Mouse (Mus musculus) large intestine, adult 2 months (tissue): ENCODE results near the gene Rabac1. TPM values are rescaled to one million over a fixed set of nuclear protein-coding genes. Genes with fewer than 3 reads are reported as not detected.

Source experiments
- DNase-seq: peaks from one replicate; pipeline ENCODE4 v3.0.0-alpha.2; 2012; ENCODE audit warnings: low read depth, low spot score
- WGBS: fragments of 180-500 bp; shearing (Covaris S2); methylation state at CpG from one replicate; pipeline ENCODE4 v1.1.7; 2018; 5-methylcytosine and 5-hydroxymethylcytosine counted together
- polyA plus RNA-seq: library from polyadenylated mRNA; depleted of rRNA; stranded (reverse); fragments of >200 nt; gene quantifications from 2 replicates; pipeline ENCODE4 v1.2.3, GENCODE M21; 2012

Gene Rabac1
- polyA plus RNA-seq, 1 experiment: 214 TPM

- 88% methylated on average over 2 of the region's 2 CpGs for WGBS
- no peak for DNase-seq
Observed at GRCm38 (mm10) chr7:24984307-24984706, 11.8 kb upstream of the Rabac1 start.

DNA sequence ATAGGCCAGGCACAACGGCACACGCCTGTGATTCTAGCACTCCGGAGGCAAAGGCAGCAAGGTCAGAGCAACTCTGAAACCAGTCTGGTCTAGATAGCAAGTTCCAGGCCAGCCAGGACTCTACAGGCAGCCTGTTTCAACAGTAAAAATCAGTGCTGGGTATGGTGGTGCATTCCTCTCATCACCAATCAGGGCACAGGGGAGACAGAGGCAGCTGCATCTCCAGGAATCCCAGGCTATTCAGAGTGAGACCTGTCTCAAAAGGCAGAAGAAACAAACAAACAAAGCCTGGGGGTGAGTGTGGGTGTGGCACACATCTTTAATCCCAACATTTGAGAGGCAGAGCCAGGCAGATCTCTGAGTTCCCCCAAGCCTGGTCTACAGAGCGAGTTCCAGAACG is 10.8 kb upstream of the Rabac1 start:
- 68% methylated on average over 5 of the region's 5 CpGs for WGBS
- no peak for DNase-seq

DNA sequence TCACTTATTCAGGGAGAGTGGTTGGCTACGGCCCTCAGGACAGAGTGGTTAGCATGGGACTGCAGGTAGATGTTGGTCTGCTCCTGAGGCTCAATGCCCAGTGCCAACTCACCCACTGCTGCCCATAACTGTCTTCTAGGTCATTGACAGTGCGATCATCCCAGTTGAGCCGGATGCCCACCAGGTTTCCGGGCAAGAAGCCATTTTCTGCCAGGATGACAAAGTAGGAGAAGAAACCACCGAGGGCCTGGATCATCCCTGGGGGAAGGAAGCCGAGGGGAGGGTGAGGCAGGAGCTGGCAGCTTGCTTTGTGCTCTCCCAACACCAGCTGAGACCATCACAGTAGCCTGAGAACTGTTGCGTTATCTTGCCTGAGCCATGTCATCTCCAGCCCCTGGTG is 7.9 kb upstream of the Rabac1 start:
- no peak for DNase-seq
- WGBS: 80% methylated on average over 7 of the region's 7 CpGs

GRCm38 (mm10) chr7:24978781-24979180 is 6.2 kb upstream of the Rabac1 start:
- no peak for DNase-seq
- WGBS: 77% methylated on average over 7 of the region's 7 CpGs

DNA sequence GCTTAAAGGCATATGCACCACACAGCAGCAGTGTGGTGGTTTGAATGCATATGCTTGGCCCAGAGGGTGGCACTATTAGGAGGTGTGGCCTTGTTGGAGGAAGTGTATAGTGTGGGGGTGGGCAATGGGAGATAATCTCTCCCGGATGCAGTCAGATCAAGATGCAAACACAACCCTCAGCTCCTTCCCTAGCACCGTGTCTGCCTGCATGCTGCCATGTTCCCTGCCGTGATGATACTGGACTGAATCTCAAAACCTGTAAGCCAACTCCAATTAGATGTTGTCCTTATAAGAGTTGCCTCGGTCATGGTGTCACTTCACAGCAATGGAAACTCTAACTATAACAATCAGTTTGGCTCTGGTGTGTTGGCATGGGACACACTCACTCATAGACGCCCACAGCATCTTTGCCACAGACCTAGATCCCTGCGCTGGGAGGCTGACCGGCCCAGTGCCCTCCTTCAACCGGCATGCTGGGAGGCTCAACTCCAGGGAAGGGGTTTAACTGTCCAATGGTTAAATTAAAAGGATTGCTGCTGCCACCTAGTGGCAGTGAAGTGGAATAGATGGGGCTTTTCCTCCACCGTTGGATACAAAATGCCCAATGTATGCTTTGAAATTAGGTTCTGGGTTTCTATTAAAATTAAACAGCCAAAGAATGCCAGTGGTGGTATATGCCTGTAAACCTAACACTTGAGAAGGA is 2.5 kb upstream of the Rabac1 start:
- DNase-seq: peak; percentile 27
- 32% methylated on average over 9 of the region's 9 CpGs for WGBS

- 82% methylated on average over 5 of the region's 5 CpGs for WGBS
- DNase-seq: no peak
Observed at GRCm38 (mm10) chr7:24973902-24974301, 1.3 kb upstream of the Rabac1 start.

DNA sequence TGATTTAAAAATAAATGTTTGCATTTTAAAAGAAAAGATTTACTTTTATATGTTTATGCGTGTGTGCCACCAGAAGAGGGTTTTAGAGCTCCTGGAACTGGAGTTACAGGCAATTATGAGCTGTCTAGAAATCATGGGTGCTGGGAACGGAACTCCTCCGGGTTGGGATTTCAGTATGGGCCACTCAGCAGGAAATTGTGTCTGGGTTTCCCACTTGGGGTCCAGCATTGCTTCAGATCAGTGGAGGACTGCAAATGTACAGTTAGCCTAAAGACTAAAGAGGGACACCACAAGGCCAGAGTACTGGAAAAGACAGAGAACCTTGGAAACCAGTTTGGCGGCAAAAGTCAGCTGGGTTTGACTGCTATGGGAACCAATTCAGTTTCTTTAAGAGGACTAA is 654 bp upstream of the Rabac1 start:
- WGBS: 80% methylated on average over 4 of the region's 4 CpGs
- DNase-seq: no peak

GRCm38 (mm10) chr7:24971261-24971971 is 1.1 kb downstream of the Rabac1 start:
- peak; percentile 13 for DNase-seq
- WGBS: 7% methylated on average over 19 of the region's 19 CpGs

GRCm38 (mm10) chr7:24970341-24970740 is 2.2 kb downstream of the Rabac1 start:
- WGBS: 97% methylated on average over 3 of the region's 3 CpGs

GRCm38 (mm10) chr7:24969805-24970204 is 2.7 kb downstream of the Rabac1 start:
- 87% methylated on average over 12 of the region's 12 CpGs for WGBS
- DNase-seq: no peak

More at GRCm38 (mm10) chr7:24970341-24970740, 2.2 kb downstream of the Rabac1 start:
- DNase-seq: no peak

DNA sequence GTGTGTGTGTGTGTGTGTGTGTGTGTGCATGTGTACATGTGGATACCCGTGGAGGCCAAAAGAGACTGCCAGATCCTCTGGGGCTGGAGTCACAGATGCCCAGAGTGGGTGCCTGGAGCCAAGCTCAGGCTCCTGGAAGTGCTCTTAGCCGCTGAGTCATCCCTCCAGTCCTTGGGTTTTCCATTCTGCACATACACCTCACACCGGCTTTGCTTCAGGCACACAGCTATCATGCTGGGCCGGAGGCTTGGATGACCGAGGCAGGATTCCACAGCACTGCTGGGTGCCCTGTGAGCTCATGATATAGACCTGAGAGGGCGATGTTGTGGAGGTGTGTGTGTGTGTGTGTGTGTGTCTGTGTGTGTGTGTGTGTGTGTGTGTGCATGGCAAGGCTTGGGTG is 4.1 kb downstream of the Rabac1 start:
- WGBS: 72% methylated on average over 6 of the region's 6 CpGs
- no peak for DNase-seq

- DNase-seq: no peak
- 70% methylated on average over 8 of the region's 8 CpGs for WGBS
Observed at GRCm38 (mm10) chr7:24967966-24968365, 4.6 kb downstream of the Rabac1 start.

GRCm38 (mm10) chr7:24964897-24965535 is 7.5 kb downstream of the Rabac1 start:
- peak; percentile 36 for DNase-seq
- WGBS: 13% methylated on average over 5 of the region's 5 CpGs

DNA sequence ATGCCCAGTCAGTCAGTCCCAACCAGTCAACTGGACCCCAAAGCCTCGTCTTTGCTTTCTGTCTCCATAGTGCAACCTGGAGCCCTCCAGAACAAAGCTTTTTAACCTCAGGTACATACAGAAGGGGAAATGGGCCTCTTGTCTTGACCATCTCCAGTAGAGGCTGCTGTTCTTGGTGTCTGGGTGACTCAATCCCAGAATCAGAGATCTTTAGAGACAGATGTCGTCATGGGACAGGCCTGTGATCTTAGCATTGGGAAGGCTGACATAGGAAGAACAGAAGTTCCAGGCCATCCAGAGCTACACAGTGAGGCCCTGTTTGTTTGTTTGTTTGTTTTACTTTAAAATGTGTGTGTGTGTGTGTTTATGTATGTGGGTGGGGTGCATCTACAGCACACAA is 8.3 kb downstream of the Rabac1 start:
- WGBS: 64% methylated on average over 2 of the region's 2 CpGs
- DNase-seq: no peak

DNA sequence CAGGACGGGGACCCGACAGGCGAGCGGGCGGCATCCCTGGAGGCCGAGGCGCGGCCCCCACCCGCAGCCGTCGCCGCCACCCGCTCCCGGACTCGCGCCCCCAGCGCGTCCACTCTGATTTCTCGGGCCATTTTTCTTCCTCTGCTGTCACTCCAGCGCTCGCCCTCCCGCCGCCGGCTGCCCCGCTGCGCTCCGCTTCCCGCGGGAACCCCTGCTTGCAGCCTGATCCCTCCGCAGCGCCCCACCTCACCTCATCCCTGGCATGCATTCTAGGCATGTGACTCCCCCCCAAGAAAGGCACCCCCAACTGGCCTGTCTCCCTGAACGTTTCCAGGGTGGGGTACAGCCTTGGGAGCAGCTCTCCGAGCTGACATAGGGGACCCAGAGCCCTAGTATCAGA is 17.3 kb downstream of the Rabac1 start:
- 12% methylated on average over 31 of the region's 33 CpGs for WGBS
- no peak for DNase-seq

DNA sequence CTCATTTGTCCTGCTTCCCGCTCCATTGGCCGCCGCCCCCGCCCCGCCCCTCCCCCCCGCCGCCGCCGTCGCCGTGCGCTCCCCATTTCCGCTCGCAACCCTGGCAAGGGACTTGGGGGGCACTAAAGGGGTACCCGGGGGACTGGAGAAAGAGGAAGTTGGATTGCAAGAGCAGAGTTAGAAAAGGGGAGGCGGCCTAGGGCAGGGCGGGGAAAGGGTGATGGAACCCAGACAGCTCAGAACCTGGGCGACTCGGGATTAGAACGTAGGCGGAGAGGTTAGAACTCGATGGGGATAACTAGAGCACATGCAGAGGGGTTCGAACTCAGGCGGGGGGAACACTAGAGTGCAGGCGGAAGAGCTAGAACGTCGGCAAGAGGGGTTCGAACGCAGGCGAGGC is 18.1 kb downstream of the Rabac1 start:
- 2% methylated on average over 27 of the region's 30 CpGs for WGBS

GRCm38 (mm10) chr7:24953966-24954365 is 18.6 kb downstream of the Rabac1 start:
- DNase-seq: no peak
- WGBS: 2% methylated on average over 24 of the region's 24 CpGs

More for the DNA sequence above, 18.1 kb downstream of the Rabac1 start:
- DNase-seq: no peak

DNA sequence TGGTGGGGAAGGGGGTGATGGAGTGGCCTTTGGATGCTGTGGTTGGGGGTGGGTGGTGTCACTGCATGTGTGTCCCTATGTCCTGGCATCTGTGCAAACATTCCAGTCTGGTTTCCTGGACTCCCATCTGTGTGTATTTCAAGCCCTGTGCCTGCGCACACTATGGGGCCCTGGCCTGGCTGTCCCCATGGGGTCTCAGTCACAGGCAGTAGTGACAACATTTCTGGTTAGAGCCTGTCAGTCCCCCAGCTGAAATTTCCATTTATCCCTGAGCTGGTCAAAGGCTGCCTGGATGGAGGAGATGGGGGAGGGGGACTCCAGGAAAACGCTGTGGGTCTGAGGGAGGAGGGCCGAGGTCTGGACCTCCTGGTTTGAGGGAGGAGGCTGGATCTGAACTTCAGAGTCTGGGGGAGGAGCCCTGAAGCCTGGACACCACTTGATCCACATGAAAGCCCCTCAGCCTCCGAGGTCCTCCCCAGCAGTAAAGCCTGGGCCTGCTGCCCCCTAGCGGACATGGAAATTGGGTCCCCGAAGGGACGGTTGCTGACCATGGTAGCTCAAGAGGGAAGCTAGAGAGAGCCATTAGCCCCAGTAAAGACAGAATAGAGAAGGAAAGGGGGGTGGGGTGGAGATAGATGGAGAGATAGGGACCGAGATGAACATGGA is 22.5 kb downstream of the Rabac1 start:
- WGBS: 2% methylated on average over 8 of the region's 8 CpGs
- DNase-seq: peak; percentile 28

DNA sequence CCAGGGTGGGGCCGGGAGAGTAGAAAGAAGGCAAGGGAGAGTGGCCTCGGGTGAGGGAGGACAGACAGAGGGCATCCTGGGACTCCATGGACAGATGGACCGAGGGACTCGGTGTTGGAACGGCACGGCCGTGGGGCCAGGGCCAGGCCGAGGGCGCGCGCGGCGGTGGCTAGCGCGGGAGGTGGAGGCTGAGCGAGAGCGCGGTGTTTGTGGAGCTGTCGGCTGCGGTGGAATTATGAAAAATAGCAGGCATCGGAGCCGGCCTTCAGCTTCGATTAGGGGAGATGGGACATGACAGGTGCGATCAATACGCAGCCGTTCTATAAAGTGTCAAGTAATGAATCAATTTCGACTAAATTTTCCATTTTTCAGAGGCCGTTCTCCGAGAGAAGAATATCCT is 23.8 kb downstream of the Rabac1 start:
- no peak for DNase-seq
- 4% methylated on average over 29 of the region's 29 CpGs for WGBS

DNA sequence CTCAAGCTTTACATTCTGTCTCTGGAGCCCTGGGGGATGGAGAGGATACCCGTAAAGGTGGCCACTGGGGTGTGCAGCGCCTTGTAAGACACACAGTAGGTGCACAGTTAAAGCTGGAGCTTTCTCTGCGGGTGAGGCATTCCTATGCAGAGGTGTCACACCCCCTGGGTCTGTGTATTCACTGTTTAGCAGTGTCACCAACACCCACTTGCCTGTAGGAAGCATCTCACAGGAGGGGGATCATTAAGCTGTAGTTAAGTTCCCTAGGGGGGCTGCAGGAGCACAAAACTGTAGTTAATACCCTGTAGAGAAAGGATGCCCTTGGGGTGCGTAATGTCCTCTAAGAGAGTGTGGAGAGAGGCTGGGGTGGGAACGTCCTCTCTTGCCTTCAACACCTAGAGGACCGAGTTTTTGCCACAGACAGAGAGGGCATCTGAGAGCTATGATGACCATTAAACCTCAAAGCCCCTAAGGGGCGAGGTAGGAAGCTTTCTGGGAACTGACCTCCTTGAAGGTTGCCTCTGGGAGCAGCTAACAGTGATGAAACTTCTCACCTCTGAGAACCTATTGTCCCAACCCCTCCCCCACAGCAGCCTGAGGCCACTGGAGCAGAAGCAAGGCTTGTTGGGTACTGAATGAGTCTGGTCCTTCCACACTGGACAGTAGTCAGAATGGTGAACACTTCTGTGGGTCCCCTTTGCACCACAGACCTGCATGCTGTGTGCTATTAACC is 25.1 kb downstream of the Rabac1 start:
- no peak for DNase-seq
- WGBS: 7% methylated on average over 7 of the region's 7 CpGs
